Mouse (Mus musculus): ENCODE measurements around the gene Plaur.

Gene Plaur

GRCm38 (mm10) chr7:24445266-24445926 is 16.9 kb upstream of the Plaur start:
- no peak for DNase-seq (ENCODE audit: low read depth, low spot score)

GRCm38 (mm10) chr7:24446697-24447340 is 15.5 kb upstream of the Plaur start:
- no peak for DNase-seq (ENCODE audit: low read depth, low spot score)

- DNase-seq (ENCODE audit: low read depth, low spot score) = no peak
Observed at GRCm38 (mm10) chr7:24448782-24449517, 13.3 kb upstream of the Plaur start.

- no peak for DNase-seq (ENCODE audit: low read depth, low spot score)
Observed at GRCm38 (mm10) chr7:24450585-24451017, 11.7 kb upstream of the Plaur start.

- DNase-seq (ENCODE audit: low read depth, low spot score) = no peak
Observed at GRCm38 (mm10) chr7:24451855-24452311, 10.4 kb upstream of the Plaur start, which contains the start of gene Irgc1. Gene Irgc1, minus strand, starts transcription at chr7:24452297.

GRCm38 (mm10) chr7:24454199-24454598 is 8.1 kb upstream of the Plaur start:
- DNase-seq (ENCODE audit: low read depth, low spot score) = no peak

- no peak for DNase-seq (ENCODE audit: low read depth, low spot score)
Observed at GRCm38 (mm10) chr7:24455726-24456125, 6.6 kb upstream of the Plaur start.

- DNase-seq (ENCODE audit: low read depth, low spot score) = no peak
Observed at GRCm38 (mm10) chr7:24457726-24458370, 4.4 kb upstream of the Plaur start.

GRCm38 (mm10) chr7:24459440-24459839 is 2.8 kb upstream of the Plaur start:
- DNase-seq (ENCODE audit: low read depth, low spot score) = no peak

GRCm38 (mm10) chr7:24459843-24460242 is 2.4 kb upstream of the Plaur start:
- DNase-seq (ENCODE audit: low read depth, low spot score) = no peak

- no peak for DNase-seq (ENCODE audit: low read depth, low spot score)
Observed at GRCm38 (mm10) chr7:24461376-24462051, 770 bp upstream of the Plaur start.

GRCm38 (mm10) chr7:24466835-24467234 is 4.6 kb downstream of the Plaur start:
- no peak for DNase-seq (ENCODE audit: low read depth, low spot score)

GRCm38 (mm10) chr7:24467886-24468285 is 5.6 kb downstream of the Plaur start:
- DNase-seq (ENCODE audit: low read depth, low spot score) = no peak

GRCm38 (mm10) chr7:24469126-24469525 is 6.8 kb downstream of the Plaur start:
- DNase-seq (ENCODE audit: low read depth, low spot score) = no peak

GRCm38 (mm10) chr7:24470356-24470755 is 8.1 kb downstream of the Plaur start:
- no peak for DNase-seq (ENCODE audit: low read depth, low spot score)

- no peak for DNase-seq (ENCODE audit: low read depth, low spot score)
Observed at GRCm38 (mm10) chr7:24472442-24472841, 10.2 kb downstream of the Plaur start.

GRCm38 (mm10) chr7:24472937-24473336 is 10.7 kb downstream of the Plaur start:
- peak; percentile 29 for DNase-seq (ENCODE audit: low read depth, low spot score)

GRCm38 (mm10) chr7:24473913-24474529 is 11.7 kb downstream of the Plaur start:
- DNase-seq (ENCODE audit: low read depth, low spot score) = peak; percentile 59

- DNase-seq (ENCODE audit: low read depth, low spot score) = no peak
Observed at GRCm38 (mm10) chr7:24474811-24475506, 12.7 kb downstream of the Plaur start.

- DNase-seq (ENCODE audit: low read depth, low spot score) = no peak
Observed at GRCm38 (mm10) chr7:24476338-24476737, 14.1 kb downstream of the Plaur start.
